Mouse (Mus musculus): Measurements from ENCODE around the gene Zfp316. TPM values are rescaled to one million over a fixed set of nuclear protein-coding genes. Genes with fewer than 3 reads are reported as not detected.

Zfp316 gene
- total RNA-seq, 2 experiments from 2014 or later, result 2.2 to 3.2 TPM

DNA sequence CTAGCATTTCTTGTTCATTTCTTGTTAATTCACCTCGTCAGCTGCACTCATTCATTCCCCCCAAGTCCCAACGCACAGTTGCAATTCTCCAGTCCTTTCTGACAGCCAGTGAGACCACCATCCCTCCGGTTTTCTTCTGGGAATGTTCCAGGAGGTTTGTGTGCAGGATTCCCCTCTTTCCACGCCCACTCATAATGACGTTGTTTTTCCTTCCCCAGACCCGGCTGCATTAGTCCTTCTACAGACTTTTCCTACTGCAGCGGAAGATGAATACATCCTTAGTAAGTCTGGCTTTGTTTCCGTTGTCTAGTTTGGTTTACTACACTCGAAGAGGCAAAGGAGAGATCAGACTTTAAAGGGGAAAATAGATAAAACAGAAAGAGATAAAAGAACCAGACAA lies 33.8 kb downstream of the Zfp316 start:
- DNase-seq, result no peak
- intact Hi-C loops (cut with DNase I), result no loop called here

DNA sequence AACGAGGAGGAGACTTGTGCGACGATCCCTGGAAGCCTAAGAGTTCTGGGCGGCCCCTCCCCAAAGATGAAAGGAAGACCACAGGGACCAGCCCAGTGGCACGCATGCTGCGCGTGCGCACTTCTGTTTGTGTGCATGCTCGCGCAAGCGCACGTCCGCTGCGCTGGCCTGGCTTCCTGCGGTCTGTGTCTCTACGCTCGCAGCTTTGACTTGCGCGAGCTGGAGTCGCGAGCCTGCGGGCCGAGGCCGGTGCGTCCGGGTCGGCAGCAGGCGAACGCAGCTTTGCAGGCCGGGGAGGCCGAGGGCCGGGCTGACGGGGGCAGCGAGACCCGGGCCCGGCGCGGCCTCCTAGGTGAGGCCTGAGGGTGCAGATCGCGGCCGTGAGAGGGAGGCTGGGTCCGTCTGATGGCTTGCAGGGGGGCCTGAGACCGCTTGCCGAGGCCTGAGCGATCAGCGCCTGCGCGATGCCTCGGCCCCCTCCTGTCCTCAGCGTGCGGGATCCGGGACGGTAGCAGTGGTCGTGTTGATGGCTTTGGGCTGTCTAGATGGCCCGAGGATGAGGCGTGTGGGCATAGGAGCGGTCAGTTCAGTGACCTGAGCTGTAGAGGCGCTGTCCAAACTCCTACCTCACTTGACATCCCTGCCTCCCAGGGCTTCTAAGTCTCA lies 34.7 kb downstream of the Zfp316 start, which contains the start of gene Zfp12:
Gene Zfp12, plus strand, starts transcription at position 136 of the 666 bp plus-strand sequence.
- intact Hi-C loops (cut with DNase I), result loop anchor here (2.0 kb wide), 1 partner anchor 54 kb away; the partner anchor contains the start of genes Rbak and Spdye4b
- DNase-seq, result peak; percentile 92 to 93

DNA sequence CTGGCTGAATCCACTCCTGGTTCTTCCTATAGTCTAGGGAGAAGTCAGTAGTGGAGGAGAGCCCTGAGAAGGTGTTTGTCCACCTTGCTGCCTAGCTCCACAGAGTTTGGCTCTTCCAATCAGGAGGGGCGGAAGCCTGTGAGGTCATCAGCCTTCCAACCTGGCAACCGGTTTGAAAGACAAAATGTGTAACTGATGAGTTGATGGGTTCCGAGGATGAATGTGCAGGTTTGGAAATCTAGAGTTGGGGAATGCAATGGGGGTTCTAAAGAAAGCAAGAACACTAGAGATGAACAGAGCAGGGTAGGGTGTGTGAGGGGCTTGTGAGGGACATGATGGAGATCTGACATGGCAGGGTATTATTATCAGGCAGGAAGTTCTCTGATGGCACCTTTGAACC lies 43.0 kb downstream of the Zfp316 start, which contains the start of gene Spdye4a:
Gene Spdye4a, minus strand, starts transcription at position 101 of the 400 bp plus-strand sequence.
- DNase-seq, result no peak
- intact Hi-C loops (cut with DNase I), result no loop called here

DNA sequence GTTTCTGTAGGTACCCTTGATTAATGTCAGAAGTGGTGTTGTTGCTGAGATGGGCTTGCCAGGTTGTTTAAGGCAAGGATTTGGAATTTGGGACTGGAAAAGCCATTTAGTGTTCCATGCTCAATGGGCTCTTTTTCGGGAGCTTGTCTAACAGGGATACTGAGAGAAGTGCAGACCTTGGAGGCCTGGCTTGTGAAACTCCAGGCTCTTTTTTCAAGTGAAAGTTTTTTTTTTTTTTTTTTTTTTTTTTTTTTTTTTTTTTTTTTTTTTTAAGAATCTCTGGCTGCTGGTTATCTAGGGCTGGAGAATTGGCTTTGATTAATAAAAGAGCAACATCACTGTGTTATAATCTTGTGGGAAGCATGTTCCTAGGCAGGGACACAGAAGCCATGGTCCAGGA lies 47.5 kb downstream of the Zfp316 start:
- no peak for DNase-seq
- intact Hi-C loops (cut with DNase I), result no loop called here

DNA sequence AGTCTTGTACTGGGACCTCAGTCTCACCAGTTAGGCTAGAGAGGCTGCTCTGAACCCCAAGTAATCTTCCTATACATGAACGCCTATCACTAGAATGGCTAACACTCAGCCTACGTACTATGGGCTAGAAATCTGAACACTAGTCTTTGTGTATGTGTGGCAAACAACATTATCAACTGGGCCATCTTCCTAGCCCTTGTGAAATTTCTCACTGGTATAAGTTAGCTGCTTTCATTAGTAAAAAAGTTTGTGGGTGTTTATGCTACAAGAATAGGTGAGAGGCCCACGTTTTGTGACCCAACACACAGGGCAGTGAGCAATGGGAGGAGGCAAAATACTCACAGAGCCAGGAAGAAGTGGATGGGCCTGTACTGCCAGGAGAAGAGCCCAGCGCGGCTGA lies 48.8 kb downstream of the Zfp316 start:
- intact Hi-C loops (cut with DNase I), result no loop called here
- no peak for DNase-seq

DNA sequence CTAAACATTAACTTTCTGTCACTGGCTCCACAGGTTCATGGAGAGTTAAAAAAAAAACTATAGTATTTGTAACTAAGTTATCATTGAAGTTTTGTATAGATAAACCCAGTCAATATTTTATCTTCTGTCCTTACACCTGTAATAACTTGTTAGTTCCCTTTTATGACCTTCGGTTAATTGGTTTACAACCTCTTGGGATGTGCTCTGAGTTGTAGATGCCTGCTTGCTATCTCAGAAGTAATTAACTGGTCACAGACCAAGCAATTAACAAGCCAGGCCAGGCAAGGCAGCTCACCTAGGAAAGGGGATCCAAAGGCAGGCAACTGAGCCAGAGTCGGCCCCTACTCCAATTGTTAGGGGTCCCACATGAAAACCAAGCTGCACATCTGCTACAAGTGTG lies 56.0 kb downstream of the Zfp316 start:
- intact Hi-C loops (cut with DNase I), result no loop called here
- no peak for DNase-seq

DNA sequence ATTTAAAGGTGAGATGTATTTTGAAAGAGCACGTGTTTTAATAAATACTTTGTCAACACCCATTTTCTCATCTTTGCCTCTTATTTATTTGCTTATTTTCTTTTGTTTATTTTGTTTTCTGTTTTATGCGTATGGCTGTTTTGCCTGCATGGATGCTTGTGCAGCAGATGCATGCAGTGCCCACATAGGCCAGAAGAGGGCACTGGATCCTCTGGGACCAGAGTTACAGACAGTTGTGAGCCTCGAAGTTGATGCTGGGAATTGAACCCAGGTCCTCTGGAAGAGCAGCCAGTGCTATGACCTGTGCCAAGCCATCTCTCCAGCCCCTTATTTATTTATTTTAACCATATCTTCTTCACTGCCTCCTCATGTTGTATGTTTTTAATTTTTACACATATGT lies 64.8 kb downstream of the Zfp316 start:
- DNase-seq, result no peak

More for the DNA sequence above, 64.8 kb downstream of the Zfp316 start:
- intact Hi-C loops (cut with DNase I), result no loop called here

Other genes with a start within 250 kb of the Zfp316 start
- gene Rnf216, start 157.0 kb downstream of the Zfp316 start, total RNA-seq (2021), result 10 to 100 TPM; 14.2 to 16.3 TPM
- gene Olfr718-ps1, start 122.4 kb downstream of the Zfp316 start, total RNA-seq (2021), result not detected
- gene Rbak, start 89.2 kb downstream of the Zfp316 start, total RNA-seq (2021), result 1 to 10 TPM; 2.6 to 4.0 TPM
- gene Spdye4b, start 89.0 kb downstream of the Zfp316 start, total RNA-seq (2021), result not detected
- gene Spdye4a, start 43.1 kb downstream of the Zfp316 start, total RNA-seq (2021), result not detected
- 1 to 10 TPM; 5.8 to 7.6 TPM for gene Zfp12, start 34.9 kb downstream of the Zfp316 start, total RNA-seq (2021)
- under 1 TPM; 0.08 to 0.12 TPM for gene Zfp853, start 23.6 kb upstream of the Zfp316 start, total RNA-seq (2021)
- 10 to 100 TPM in 1 of 2 experiments, 1 to 10 TPM in 1; 8.9 to 10.3 TPM for gene E130309D02Rik, start 45.3 kb upstream of the Zfp316 start, total RNA-seq (2021)
- gene Zdhhc4, start 59.2 kb upstream of the Zfp316 start, total RNA-seq (2021), result 10 to 100 TPM; 34.1 to 38.2 TPM
- not detected for gene Grid2ip, start 87.3 kb upstream of the Zfp316 start, total RNA-seq (2021)
- 10 to 100 TPM; 29.6 to 33.2 TPM for gene Kdelr2, start 133.8 kb upstream of the Zfp316 start, total RNA-seq (2021)
- 1 to 10 TPM; 6.9 to 7.3 TPM for gene Daglb, start 194.6 kb upstream of the Zfp316 start, total RNA-seq (2021)

Measured in gastrocnemius, postnatal 36 days (tissue).